Mouse (Mus musculus): ENCODE data around the gene Olfr460. TPM values are rescaled to one million over a fixed set of nuclear protein-coding genes. Genes with fewer than 3 reads are reported as not detected.
"Not testable (repeated sequence)": the region's sequence is repeated elsewhere in the genome, so short reads cannot be mapped to it uniquely, and the experiment has no call there.

Gene Olfr460
- not detected for total RNA-seq (2021)
- long read RNA-seq, experiment 1, result 0 reads
- long read RNA-seq, experiment 2, result 0 reads

GRCm38 (mm10) chr6:40569187-40569586 is at the start of gene Olfr460:
Gene Olfr460, plus strand, starts transcription at chr6:40569487.
- no peak for DNase-seq

- DNase-seq, result no peak
These were observed 24.6 kb upstream of the Olfr460 start for GRCm38 (mm10) chr6:40544690-40545089.

GRCm38 (mm10) chr6:40554950-40555349 is 14.3 kb upstream of the Olfr460 start, which contains the start of gene Olfr461:
Gene Olfr461, minus strand, starts transcription at chr6:40555050.
- DNase-seq, result no peak

- no peak for DNase-seq
These were observed 4.3 kb downstream of the Olfr460 start for GRCm38 (mm10) chr6:40573618-40574017.

- no peak for DNase-seq
These were observed 7.0 kb downstream of the Olfr460 start for GRCm38 (mm10) chr6:40576305-40576704.

- no peak for DNase-seq
These were observed 15.0 kb downstream of the Olfr460 start for GRCm38 (mm10) chr6:40584336-40584735.

- DNase-seq, result no peak
These were observed 16.4 kb downstream of the Olfr460 start, which contains the start of gene Clec5a for GRCm38 (mm10) chr6:40585645-40586044. Gene Clec5a, minus strand, starts transcription at chr6:40585821.

- no peak for DNase-seq
These were observed 19.1 kb downstream of the Olfr460 start for GRCm38 (mm10) chr6:40588346-40588745.

- no peak for DNase-seq
These were observed 25.7 kb downstream of the Olfr460 start for GRCm38 (mm10) chr6:40594804-40595550.

- DNase-seq, result not testable (repeated sequence)
These were observed 29.3 kb downstream of the Olfr460 start for GRCm38 (mm10) chr6:40598546-40598945.

- DNase-seq, result peak; percentile 53
These were observed 38.1 kb downstream of the Olfr460 start for GRCm38 (mm10) chr6:40607431-40607830.

GRCm38 (mm10) chr6:40610244-40610643 is 41.0 kb downstream of the Olfr460 start:
- DNase-seq, result no peak

GRCm38 (mm10) chr6:40613260-40613852 is 44.1 kb downstream of the Olfr460 start, which contains the start of gene Tas2r138:
Gene Tas2r138, minus strand, starts transcription at chr6:40613310.
- no peak for DNase-seq

- peak; percentile 84 for DNase-seq
These were observed 48.7 kb downstream of the Olfr460 start for GRCm38 (mm10) chr6:40617965-40618364.

Other genes with a start within 250 kb of the Olfr460 start
- gene Agk, start 244.3 kb upstream of the Olfr460 start, total RNA-seq (2021), result 10 to 100 TPM; 32.3 to 39.3 TPM
- gene E330009J07Rik, start 133.4 kb upstream of the Olfr460 start, total RNA-seq (2021), result 10 to 100 TPM; 14.0 to 16.4 TPM
- not detected for gene Wee2, start 130.4 kb upstream of the Olfr460 start, total RNA-seq (2021)
- 10 to 100 TPM; 56.9 to 70.5 TPM for gene Ssbp1, start 98.1 kb upstream of the Olfr460 start, total RNA-seq (2021)
- not detected for gene Tas2r137, start 78.3 kb upstream of the Olfr460 start, total RNA-seq (2021)
- gene Tas2r108, start 76.0 kb upstream of the Olfr460 start, total RNA-seq (2021), result not detected
- not detected for gene Prss37, start 50.0 kb upstream of the Olfr460 start, total RNA-seq (2021)
- not detected for gene Olfr461, start 14.4 kb upstream of the Olfr460 start, total RNA-seq (2021)
- gene Clec5a, start 16.3 kb downstream of the Olfr460 start, total RNA-seq (2021), result 1 to 10 TPM in 1 of 2 experiments, under 1 TPM in 1; 0.75 to 1.4 TPM
- not detected for gene Tas2r138, start 43.8 kb downstream of the Olfr460 start, total RNA-seq (2021)
- 10 to 100 TPM in 1 of 2 experiments, 1 to 10 TPM in 1; 6.8 to 11.1 TPM for gene Mgam, start 59.3 kb downstream of the Olfr460 start, total RNA-seq (2021)